Mouse (Mus musculus): ENCODE results near the gene Dctn1.

GRCm38 (mm10) chr6:83118369-83118768 is 47.4 kb upstream of the Dctn1 start:
- no peak for TF ChIP-seq POLR2A (IDR thresholded peaks at IDR 0.05; ENCODE audit: borderline replicate concordance, insufficient read depth, low read length)
- TF ChIP-seq CTCF (IDR thresholded peaks at IDR 0.05; ENCODE audit: borderline replicate concordance, insufficient read depth, low read depth, low read length): no peak
